Mouse (Mus musculus): ENCODE results near the gene Bloc1s2.
"Not testable (repeated sequence)": the region's sequence is repeated elsewhere in the genome, so short reads cannot be mapped to it uniquely, and the experiment has no call there.

The Bloc1s2 gene

DNA sequence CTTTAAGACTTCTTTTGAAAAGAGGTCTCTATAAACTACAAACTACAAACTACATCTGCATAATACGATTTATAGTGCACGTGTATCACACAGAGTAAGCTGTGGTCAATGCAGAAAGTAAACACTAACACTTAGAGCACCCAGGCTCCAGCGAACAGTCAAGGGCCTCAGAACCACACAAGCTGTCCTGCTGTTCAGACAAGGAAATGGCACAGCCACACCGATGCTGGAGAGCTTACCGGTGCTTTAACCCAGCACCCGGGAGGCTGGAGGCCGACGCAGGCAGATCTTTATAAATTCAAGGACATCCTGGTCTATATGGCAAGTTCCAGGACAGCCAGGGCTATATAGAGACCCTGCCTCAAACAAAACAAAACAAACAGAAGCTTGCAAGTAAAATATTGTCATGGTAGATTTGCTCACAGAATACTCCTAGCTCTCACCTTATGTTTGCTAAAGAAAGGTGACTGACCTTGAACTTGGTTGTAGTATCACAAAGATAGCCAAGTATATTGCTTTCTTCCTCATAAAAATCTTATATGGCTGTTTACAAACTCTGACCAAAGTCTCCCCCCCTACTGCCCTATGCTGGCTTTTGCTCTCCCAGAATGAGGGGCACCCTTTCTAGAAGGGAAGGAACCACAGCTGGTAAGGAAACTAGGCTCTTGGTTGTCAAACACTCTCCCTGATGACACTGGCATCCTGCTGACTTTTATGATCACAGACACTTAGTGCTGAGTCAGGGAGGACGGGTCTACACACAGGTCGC, 18.3 kb downstream of the Bloc1s2 start:
- in situ Hi-C loops (cut with MboI, MseI), result no loop called here

DNA sequence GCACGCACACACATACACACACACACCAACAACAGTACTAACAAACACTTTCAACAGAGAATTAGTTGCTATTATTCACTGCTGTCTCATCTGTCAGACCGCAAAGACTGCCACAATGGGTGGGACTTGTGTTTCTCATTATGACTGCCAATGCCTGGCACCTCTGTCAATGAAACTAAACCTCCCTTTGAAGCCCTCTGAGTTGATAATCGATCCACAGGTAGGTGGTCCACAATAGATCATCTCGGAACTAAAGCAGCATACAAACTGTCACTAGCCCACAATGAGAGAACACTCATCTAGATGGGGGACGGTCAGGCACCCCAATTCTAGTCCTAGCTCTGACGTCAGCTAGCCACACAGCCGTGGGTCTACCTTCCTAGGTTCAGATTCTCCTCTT, 25.1 kb downstream of the Bloc1s2 start:
- in situ Hi-C loops (cut with MboI, MseI), result no loop called here

GRCm38 (mm10) chr19:44120686-44121085, 25.6 kb downstream of the Bloc1s2 start:
- in situ Hi-C loops (cut with MboI, MseI), result not testable (repeated sequence)

DNA sequence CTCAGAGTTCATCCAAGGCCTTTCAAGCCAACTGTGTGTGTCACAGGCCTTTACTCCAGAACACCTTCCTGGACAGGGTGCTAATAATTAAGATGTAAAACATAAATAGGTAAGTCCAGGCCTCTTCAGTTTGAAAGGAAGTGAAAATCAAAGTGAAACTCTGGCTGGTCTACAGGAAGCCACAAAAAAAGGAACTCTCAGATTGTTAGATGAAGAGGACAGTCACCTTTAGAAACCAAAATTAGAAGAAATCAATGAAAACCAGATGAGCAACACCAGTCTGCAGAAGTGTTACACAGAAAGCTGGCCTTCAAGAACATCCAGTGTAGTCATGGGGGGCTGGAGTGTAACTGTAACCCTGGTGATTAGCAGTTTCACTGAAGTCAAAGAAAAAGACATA, 28.5 kb downstream of the Bloc1s2 start:
- in situ Hi-C loops (cut with MboI, MseI), result no loop called here

DNA sequence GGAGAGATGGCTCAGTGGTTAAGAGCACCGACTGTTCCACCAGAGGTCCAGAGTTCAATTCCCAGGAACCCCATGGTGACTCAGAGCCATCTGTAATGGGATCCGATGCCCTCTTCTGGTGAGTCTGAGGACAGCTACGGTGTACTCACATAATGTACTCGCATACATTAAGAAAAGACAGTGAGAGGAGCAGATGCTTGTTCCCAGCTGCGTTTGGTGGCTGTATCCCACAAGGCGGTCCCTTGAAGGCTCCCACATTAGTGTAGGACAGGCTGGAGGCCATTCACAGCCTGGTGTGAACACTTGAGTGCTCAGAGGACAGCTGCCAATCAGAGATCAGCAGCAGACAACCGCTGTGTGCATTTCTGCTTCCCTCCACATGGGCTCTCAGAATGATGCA, 34.5 kb downstream of the Bloc1s2 start:
- in situ Hi-C loops (cut with MboI, MseI), result no loop called here

GRCm38 (mm10) chr19:44110356-44110755, 35.9 kb downstream of the Bloc1s2 start:
- in situ Hi-C loops (cut with MboI, MseI), result no loop called here

DNA sequence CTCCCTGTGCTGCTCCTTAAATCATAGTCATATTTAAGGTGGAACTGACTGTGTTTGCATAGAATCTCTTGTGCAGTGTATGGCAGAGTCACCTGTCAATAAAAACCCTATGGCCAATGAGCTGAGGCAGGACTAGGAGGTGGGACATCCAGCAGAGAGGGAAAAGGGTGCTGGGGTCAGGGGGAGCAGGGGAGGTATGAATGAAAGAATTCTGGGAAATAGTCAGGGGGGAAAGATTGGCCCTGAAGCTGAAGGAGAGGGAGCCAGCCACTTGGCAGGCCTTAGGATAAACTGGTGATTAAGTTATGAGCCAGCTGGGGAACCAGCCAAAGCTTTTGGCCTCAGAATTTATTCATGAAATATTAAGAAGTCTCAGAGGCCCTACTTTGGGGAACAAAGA, 37.2 kb downstream of the Bloc1s2 start:
- in situ Hi-C loops (cut with MboI, MseI), result no loop called here

GRCm38 (mm10) chr19:44107661-44108521, 38.4 kb downstream of the Bloc1s2 start:
- in situ Hi-C loops (cut with MboI, MseI), result no loop called here

DNA sequence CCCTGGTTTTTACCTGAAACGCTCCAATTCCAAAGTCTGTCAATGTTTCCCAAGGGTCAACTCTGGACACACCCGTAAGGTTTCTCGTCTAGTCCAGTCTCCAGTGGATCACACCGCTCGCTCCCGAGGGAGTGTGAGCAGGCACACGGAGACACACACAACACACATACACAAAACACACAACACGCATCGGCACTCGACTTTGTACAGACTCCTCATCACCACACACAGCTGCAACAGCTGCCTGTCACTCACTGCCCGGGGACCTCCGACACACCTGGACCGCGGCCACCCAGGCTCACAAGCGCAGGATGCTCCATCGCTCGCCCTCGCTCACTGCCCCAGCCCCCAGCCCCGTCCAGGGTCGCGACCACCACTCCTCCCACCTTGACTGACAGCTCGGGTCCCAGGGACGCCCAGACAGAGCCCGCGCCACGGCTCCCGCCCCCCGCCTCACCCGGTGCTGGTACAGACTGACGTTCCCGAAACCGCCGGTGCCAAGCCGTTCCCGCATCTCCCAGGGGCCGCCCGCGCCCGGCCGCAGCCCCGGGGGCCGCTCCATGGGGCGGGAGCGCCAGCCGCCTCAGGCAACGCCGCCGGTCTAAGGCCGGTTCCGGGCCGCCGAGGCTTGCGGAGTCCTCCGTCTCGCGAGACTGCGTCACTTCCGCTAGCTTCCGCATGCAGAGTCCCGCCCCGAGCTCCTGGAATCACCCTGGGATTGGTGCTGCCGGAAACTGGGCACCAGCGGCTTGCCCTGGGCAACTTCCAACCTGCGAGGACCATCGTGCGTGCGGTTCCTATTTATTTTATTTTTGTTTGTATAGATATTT, 39.2 kb downstream of the Bloc1s2 start, which contains the start of gene Chuk:
Chuk (minus strand) TSS at position 650 of the 830 bp plus-strand sequence.
- in situ Hi-C loops (cut with MboI, MseI), result no loop called here

DNA sequence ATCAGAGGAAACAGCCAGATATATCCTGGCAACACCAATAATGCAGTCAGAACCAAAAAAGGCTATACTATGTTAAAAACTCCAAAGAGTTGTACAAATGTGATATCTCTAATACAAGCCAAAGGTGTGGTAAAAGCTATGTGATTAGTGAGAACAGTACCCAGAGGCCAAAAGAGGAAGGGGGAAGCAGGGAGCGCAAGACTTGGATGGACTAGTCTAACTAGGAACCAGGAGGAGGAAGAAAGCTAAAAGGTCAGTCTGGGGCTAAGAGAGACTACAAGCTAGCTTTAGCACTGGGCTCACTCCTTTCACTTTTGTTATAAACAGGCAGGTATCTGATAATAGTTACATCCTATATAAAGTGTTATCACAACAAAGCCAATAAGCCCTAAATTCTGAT, 41.9 kb downstream of the Bloc1s2 start:
- in situ Hi-C loops (cut with MboI, MseI), result no loop called here

- in situ Hi-C loops (cut with MboI, MseI), result no loop called here
Measured at GRCm38 (mm10) chr19:44103001-44103400, 43.2 kb downstream of the Bloc1s2 start.

DNA sequence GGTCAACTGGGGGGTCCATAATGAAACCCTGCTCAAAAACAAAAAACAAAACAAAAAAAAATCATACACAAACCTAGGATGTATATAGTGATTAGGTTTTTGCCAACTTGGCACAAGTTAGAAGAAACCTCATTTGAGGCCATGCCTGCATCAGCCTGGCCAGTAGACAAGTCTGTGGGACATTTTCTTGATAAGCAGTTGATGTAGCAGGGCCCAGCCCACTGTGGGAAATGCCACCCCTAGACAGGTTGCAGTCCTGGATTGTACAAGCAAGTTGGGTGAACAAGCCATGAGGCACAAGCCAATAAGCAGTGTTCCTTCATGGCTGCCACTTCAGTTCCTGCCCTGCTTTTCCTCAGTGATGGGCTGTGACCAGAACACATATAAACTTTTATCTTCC, 45.4 kb downstream of the Bloc1s2 start:
- in situ Hi-C loops (cut with MboI, MseI), result no loop called here
